Mouse (Mus musculus) liver, embryonic 16.5 days (tissue): Measurements from ENCODE around the gene Ftcd. TPM values are rescaled to one million over a fixed set of nuclear protein-coding genes. Genes with fewer than 3 reads are reported as not detected.

ENCODE experiments used
- ATAC-seq: fragments of 200-750 bp; cut with Nextera tagmentation; 2 replicates; pipeline ENCODE4 v1.8.0; 2017; ENCODE audit warnings: low read depth, mild to moderate bottlenecking, moderate number of reproducible peaks, moderate library complexity
- H3K27ac ChIP-seq: fragments of 300-500 bp; sonication (generic); 2 replicates; pipeline ENCODE4 v1.5.1; 2014; ENCODE audit warnings: mild to moderate bottlenecking, low read length
- H3K27me3 ChIP-seq: fragments of 300-500 bp; sonication (generic); 2 replicates; pipeline ENCODE4 v1.6.1; 2014; ENCODE audit warnings: low read depth, low read length, mixed read lengths; ENCODE audit not compliant: control insufficient read depth, insufficient read depth
- H3K36me3 ChIP-seq: fragments of 300-500 bp; sonication (generic); 2 replicates; pipeline ENCODE4 v1.6.1; 2014; ENCODE audit warnings: mild to moderate bottlenecking; ENCODE audit not compliant: control insufficient read depth, insufficient read depth
- H3K4me1 ChIP-seq: fragments of 300-500 bp; sonication (generic); 2 replicates; pipeline ENCODE4 v1.6.1; 2014; ENCODE audit warnings: low read depth, low read length, mixed read lengths; ENCODE audit not compliant: control insufficient read depth
- H3K4me2 ChIP-seq: fragments of 300-500 bp; sonication (generic); 2 replicates; pipeline ENCODE4 v1.6.1; 2014; ENCODE audit warnings: low read depth, low read length, mixed read lengths
- H3K4me3 ChIP-seq: fragments of 300-500 bp; sonication (generic); 2 replicates; pipeline ENCODE4 v1.5.1; 2014; ENCODE audit warnings: low read depth, mild to moderate bottlenecking, low read length
- H3K9ac ChIP-seq: fragments of 300-500 bp; sonication (generic); 2 replicates; pipeline ENCODE4 v1.6.1; 2014; ENCODE audit warnings: low read depth, low read length
- H3K9me3 ChIP-seq: fragments of 300-500 bp; sonication (generic); replicated peaks from 2 replicates; pipeline ENCODE4 v1.6.1; 2016; ENCODE audit warnings: low read length; ENCODE audit not compliant: control insufficient read depth
- WGBS: fragments of 180-500 bp; shearing (Covaris S2); extraction: QIAGEN DNeasy Blood & Tissue Kit; methylation state at CpG from one replicate; pipeline ENCODE4 v1.1.7; 2014; ENCODE audit not compliant: insufficient replicate concordance; 5-methylcytosine and 5-hydroxymethylcytosine counted together
- polyA plus RNA-seq: library from polyadenylated mRNA; unstranded; fragments of >200 nt; fragmentation: Nextera tagmentation; extraction: Ambion mirVana; gene quantifications from 2 replicates; pipeline ENCODE4 v1.2.1, GENCODE M21; 2015

Gene Ftcd
- polyA plus RNA-seq, 1 experiment from 2014 or later, result 63.8 TPM

DNA sequence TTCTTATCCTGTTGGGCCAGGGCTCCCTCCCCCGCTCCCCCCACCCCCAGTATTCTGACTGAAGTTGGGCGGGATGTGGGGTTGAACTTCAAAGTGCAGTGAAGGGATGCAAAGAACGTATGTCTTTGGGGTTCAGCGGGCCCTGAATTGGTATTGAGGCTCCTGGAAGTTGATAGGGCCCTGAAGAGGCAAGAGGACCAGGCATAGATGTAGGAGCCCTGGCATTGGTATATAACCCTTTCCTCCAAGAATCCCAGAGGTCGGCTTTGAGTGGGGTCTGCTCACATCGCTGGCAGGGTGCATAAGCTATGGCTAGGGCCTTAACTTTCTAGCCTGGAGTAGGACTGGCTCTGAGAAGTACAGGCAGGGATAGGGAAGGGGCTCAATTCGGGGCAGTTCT lies 48.3 kb downstream of the Ftcd start:
- ATAC-seq, result no peak

DNA sequence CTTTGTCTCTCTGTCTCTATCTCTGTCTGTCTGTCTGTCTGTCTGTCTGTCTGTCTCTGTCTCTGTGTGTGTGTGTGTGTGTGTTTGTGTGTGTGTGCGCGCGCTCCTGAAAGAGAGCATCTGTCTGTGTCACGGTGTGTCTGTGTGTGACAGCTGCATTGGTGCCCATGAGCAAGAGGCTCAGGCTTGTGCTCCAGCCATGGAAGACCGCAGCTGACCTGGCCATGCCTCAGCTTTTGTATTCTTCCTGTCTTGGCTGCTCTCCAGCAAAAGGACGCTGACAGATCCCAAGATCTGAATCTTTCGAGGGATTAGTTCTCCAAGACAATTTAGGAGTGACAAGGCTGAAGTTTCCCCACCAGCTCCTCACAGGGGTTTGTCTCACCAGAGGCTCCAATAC lies 49.5 kb downstream of the Ftcd start:
- Histone ChIP-seq H3K4me3 (no peak overlapping the region), H3K27ac (no peak overlapping the region), H3K9ac (no peak overlapping the region), H3K27me3 (no peaks in the 10 kb centered on the region), H3K4me1 (no peaks in the 10 kb centered on the region; the same call in 1 of the 2 replicates), H3K4me2 (no peak overlapping the region), H3K36me3 (no peaks in the 10 kb centered on the region), H3K9me3 (no peaks in the 10 kb centered on the region)
- WGBS, result 62% methylated on average over 7 of the region's 7 CpGs
- ATAC-seq, result no peak

More for the DNA sequence above, 48.3 kb downstream of the Ftcd start:
- H3K4me2 ChIP-seq, result no peak overlapping the region
- 25% methylated on average over 6 of the region's 7 CpGs for WGBS
- H3K27ac ChIP-seq, result no peak overlapping the region
- H3K4me3 ChIP-seq, result no peak overlapping the region
- no peaks in the 10 kb centered on the region for H3K27me3 ChIP-seq
- H3K36me3 ChIP-seq, result no peaks in the 10 kb centered on the region
- no peaks in the 10 kb centered on the region; the same call in 1 of the 2 replicates for H3K4me1 ChIP-seq
- no peaks in the 10 kb centered on the region for H3K9me3 ChIP-seq
- H3K9ac ChIP-seq, result no peak overlapping the region

DNA sequence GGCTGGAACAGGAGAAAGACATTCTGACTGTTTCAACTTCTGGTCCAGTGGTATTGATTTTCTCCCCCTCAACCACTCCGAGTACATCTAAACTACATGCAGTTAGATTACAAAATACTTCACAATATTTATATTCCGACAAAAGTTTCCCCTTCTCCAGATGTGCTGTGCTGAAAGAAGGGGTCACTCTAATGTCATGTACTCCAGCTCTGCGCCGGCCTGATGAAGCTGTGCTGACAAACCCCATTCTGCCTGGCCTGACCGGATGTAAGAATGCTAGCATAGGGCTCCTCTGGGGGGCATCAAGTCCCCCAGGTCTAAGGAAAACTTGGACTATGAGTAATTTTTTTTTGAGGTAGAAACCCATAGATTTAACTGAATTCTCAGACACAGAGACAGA lies 52.3 kb downstream of the Ftcd start:
- ATAC-seq, result no peak
- H3K4me3 ChIP-seq, result no peak overlapping the region
- H3K36me3 ChIP-seq, result no peaks in the 10 kb centered on the region
- no peaks in the 10 kb centered on the region for H3K9me3 ChIP-seq
- no peaks in the 10 kb centered on the region; the same call in 1 of the 2 replicates for H3K4me1 ChIP-seq
- no peak overlapping the region for H3K4me2 ChIP-seq
- no peak overlapping the region for H3K9ac ChIP-seq
- WGBS, result 69% methylated on average over 5 of the region's 5 CpGs
- H3K27ac ChIP-seq, result no peak overlapping the region
- H3K27me3 ChIP-seq, result no peaks in the 10 kb centered on the region

DNA sequence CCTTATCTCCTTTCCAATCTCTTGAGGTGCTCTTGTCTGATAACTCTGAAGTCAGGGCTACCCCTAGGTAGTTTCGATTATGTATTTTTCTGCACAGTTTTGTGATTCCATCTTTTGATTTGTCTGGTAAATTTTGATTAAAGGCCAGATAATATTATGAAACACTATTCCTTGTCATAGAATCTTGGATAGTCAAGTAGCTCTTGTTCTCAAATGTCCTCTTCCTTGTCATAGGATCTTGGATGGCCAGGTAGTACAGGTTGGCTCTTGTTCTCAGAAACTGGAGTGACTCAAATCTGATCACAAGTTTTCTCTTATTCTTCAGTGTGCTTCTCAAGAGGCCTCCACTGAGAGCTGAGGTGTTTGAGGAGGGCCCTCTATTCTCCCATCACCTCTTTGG lies 55.2 kb downstream of the Ftcd start:
- Histone ChIP-seq H3K27me3 (no peaks in the 10 kb centered on the region), H3K4me1 (no peaks in the 10 kb centered on the region), H3K36me3 (no peaks in the 10 kb centered on the region), H3K9me3 (no peaks in the 10 kb centered on the region), H3K27ac (no peak overlapping the region), H3K4me3 (no peak overlapping the region), H3K4me2 (no peak overlapping the region), H3K9ac (no peak overlapping the region)
- no peak for ATAC-seq
- 54% methylated on average over 1 of the region's 1 CpGs for WGBS

DNA sequence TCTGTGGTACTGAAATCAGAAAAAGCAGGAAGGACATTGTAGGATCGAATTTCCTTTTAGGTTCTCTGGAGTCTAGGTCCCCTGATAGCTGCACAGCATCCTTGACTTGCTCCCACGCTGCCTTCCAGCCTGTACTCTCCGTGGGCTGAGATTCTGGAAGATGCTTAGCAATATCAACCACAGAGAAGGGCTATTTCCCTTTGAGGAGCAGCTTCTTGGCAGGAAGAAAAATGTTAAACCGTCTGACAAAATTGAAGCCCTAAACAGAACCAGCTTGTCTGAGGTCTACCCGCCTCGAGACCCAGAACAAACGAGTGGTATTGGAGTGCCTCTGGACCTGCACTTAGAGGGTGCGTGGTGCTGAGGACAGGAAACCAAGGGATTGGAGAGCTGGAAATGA lies 57.2 kb downstream of the Ftcd start:
- H3K27ac ChIP-seq, result no peak overlapping the region

DNA sequence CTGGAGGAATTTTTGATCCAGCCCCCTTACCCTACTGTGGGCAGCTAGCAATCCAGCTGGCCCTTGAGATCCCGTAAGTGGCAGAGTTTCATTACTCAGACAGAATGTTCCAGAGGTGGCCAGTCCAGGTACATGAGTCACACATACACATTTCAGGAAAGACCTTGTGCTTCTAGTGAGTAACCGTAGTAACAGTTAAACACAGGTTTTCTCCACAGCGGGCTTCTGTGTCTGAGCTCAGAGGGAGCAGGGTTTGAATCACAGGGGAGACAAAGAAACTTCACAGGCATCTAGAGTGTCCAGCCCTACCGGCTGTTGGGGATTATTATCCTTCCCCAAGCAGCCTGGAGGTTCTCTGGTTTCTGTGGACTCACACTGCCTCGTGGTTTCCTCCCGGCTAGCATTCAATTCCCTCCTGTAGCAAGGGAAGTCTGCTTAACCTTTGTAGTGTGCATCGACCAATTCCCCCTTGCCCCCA lies 58.7 kb downstream of the Ftcd start:
- Histone ChIP-seq H3K36me3 (no peaks in the 10 kb centered on the region), H3K9me3 (no peaks in the 10 kb centered on the region), H3K27me3 (no peaks in the 10 kb centered on the region), H3K4me1 (no peaks in the 10 kb centered on the region), H3K27ac (no peak overlapping the region), H3K9ac (no peak overlapping the region), H3K4me3 (no peak overlapping the region), H3K4me2 (no peak overlapping the region)
- 44% methylated on average over 7 of the region's 7 CpGs for WGBS
- no peak for ATAC-seq

More for the DNA sequence above, 57.2 kb downstream of the Ftcd start:
- no peaks in the 10 kb centered on the region for H3K27me3 ChIP-seq
- no peak overlapping the region for H3K4me2 ChIP-seq
- no peaks in the 10 kb centered on the region for H3K9me3 ChIP-seq
- H3K36me3 ChIP-seq, result no peaks in the 10 kb centered on the region
- no peaks in the 10 kb centered on the region for H3K4me1 ChIP-seq
- WGBS, result 59% methylated on average over 8 of the region's 8 CpGs
- no peak overlapping the region for H3K9ac ChIP-seq
- no peak overlapping the region for H3K4me3 ChIP-seq
- ATAC-seq, result no peak

DNA sequence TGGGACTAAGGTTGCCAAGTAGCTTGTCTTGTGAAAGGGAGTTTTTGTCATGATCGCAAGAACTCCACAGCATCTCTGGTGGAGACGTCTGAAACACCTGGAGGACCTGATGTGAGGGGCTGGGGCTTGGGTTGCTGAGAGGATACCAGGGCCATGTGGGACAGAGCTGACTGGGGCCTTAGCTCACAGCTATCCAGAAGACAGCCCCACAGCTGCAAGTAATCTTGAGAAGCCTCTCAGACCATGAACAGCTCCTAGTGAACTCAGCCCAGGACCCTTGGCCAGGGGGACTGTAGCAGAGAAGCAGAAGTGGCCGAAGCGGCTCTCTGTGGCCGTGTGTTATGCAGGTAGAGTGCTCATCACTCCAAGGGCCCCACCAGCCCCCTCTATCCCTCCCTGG lies 59.1 kb downstream of the Ftcd start:
- Histone ChIP-seq H3K4me3 (no peak overlapping the region), H3K27me3 (no peaks in the 10 kb centered on the region), H3K4me1 (no peaks in the 10 kb centered on the region), H3K9me3 (no peaks in the 10 kb centered on the region), H3K27ac (no peak overlapping the region), H3K9ac (no peak overlapping the region), H3K4me2 (no peak overlapping the region), H3K36me3 (no peaks in the 10 kb centered on the region)
- no peak for ATAC-seq
- WGBS, result 70% methylated on average over 5 of the region's 5 CpGs

DNA sequence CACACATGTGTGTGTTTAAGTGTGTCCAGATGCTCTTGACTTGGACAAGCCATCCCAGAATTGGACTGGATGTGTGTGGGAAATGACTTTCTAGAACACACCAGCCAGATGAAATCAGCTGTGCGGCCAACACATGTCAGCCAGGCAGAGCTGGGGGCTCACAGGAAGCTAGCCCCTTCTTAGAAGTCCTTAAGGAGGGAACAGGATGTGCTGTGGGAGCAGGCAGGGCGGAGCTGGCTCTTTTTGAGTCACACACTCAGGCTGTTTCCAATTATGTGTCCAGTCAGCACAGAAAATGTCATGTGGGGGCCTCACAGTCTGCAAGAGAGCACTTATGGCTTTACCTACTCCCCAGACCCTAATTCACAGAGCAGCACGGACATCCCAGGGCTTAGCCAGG lies 60.6 kb downstream of the Ftcd start:
- Histone ChIP-seq H3K9ac (no peak overlapping the region), H3K27me3 (no peaks in the 10 kb centered on the region), H3K36me3 (no peaks in the 10 kb centered on the region), H3K4me2 (no peak overlapping the region), H3K27ac (no peak overlapping the region), H3K4me3 (no peak overlapping the region), H3K4me1 (no peaks in the 10 kb centered on the region), H3K9me3 (no peaks in the 10 kb centered on the region)
- ATAC-seq, result no peak
- 22% methylated on average over 3 of the region's 3 CpGs for WGBS

DNA sequence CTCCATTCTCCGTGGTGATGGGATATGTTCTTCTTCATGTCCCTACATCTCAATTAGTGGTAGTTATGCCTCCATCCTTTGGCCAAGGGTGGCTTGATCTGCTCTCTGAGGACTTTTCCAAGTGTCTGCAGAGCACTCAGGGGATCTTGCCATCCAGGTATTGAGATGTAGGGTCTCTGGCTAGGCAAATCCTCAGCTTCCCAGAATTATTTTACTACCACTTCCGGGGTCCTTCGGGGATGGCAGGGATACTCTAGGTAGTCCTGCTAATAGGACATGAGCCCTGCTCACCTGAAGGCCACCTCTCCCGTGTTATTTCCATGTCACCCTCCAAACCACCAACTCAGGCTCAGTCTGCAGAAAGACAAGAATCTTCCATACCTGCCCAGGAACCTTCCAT lies 61.2 kb downstream of the Ftcd start:
- WGBS, result 66% methylated on average over 4 of the region's 4 CpGs
- H3K4me2 ChIP-seq, result no peak overlapping the region
- H3K9me3 ChIP-seq, result no peaks in the 10 kb centered on the region
- no peak for ATAC-seq
- H3K4me1 ChIP-seq, result no peaks in the 10 kb centered on the region
- H3K27me3 ChIP-seq, result no peaks in the 10 kb centered on the region
- H3K9ac ChIP-seq, result no peak overlapping the region
- H3K27ac ChIP-seq, result no peak overlapping the region
- H3K36me3 ChIP-seq, result no peaks in the 10 kb centered on the region
- no peak overlapping the region for H3K4me3 ChIP-seq
